Mouse (Mus musculus) left cerebral cortex, adult 8-10 months (tissue): ENCODE data around the gene Iapp. TPM values are rescaled to one million over a fixed set of nuclear protein-coding genes. Genes with fewer than 3 reads are reported as not detected.
A peak's percentile ranks its signal among the peaks of the same experiment; 100 is the strongest.
"Not testable (repeated sequence)": the region's sequence is repeated elsewhere in the genome, so short reads cannot be mapped to it uniquely, and the experiment has no call there.

Experiments
- DNase-seq, 2 experiments: peaks; one replicate each; pipeline ENCODE4 v3.0.0; 2022; ENCODE audit warnings: low spot score in 2 of 2
- total RNA-seq, 4 experiments: library from RNA; stranded (reverse); gene quantifications; 2 replicates each; pipeline ENCODE4 v1.2.4; 2022

Gene Iapp
- total RNA-seq: not detected

- DNase-seq: no peak
These were observed at the start of gene Iapp for GRCm38 (mm10) chr6:142298098-142298497. Gene Iapp (plus strand): TSS chr6:142298423.

GRCm38 (mm10) chr6:142250738-142251307, 47.4 kb upstream of the Iapp start:
- not testable (repeated sequence) for DNase-seq

GRCm38 (mm10) chr6:142275721-142276442, 22.3 kb upstream of the Iapp start:
- DNase-seq: no peak

GRCm38 (mm10) chr6:142289413-142290118, 8.7 kb upstream of the Iapp start:
- no peak for DNase-seq

DNA sequence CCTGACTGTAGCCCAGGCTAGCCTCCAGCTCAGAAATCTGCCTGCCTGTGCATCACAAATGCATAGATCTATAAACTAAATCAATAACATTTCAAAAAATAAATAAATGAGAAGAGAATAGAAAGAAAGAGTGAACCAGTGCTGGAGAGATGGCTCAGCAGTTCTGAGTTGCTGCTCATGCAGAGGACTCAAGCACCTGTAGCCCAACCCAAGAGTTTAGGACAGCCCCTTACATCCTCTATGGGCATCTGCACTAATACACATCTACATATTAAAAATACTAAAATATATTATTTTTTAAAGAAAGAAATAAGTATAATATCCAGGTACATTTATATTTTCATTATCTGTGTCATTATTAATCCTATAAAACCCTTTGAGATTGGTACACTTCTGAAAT, 6.9 kb downstream of the Iapp start:
- DNase-seq: no peak

- no peak for DNase-seq
These were observed 16.1 kb downstream of the Iapp start for GRCm38 (mm10) chr6:142314285-142314684.

DNA sequence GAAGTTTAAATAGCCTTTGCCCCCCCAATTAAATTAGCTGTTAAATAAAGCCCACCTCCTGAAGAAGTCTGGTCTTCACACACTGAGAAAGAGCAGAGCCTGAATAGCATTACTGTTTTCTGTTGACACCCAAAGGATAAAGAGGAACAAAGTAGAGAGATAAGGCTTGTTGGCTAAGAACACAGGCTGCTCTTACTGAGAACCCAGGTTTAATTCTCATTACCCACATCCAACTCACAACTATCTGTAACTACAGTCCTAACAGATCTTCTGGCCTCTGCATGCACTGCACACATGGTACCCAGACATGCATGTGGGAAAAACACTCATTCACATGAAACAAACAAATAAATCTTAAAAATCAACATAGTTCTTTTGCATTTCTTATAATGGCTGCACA, 18.9 kb downstream of the Iapp start:
- DNase-seq: no peak

- DNase-seq: no peak
These were observed 24.7 kb downstream of the Iapp start, which contains the start of gene Slco1a5 for GRCm38 (mm10) chr6:142322881-142323280. Gene Slco1a5 (minus strand): TSS chr6:142322981.

DNA sequence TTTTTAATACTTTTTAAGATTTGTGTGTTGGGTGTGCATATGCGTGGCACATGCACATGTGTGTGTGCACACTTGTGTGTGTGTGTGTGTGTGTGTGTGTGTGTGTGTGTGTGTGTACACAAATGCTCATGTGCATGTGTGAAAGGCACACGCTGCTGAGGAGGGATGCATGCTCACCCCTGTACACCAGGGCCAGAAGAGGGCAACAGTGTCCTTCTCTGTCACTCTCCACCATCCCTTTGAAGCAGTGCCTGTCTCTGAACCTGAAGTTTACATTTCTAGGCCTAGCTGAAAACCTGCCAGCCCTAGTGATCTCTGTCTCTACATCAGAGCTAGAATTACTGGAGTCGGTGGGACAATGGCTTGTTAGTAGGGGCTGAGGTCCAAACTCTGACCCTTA, 28.4 kb downstream of the Iapp start:
- no peak for DNase-seq

- no peak for DNase-seq
These were observed 31.0 kb downstream of the Iapp start for GRCm38 (mm10) chr6:142329201-142329600.

DNA sequence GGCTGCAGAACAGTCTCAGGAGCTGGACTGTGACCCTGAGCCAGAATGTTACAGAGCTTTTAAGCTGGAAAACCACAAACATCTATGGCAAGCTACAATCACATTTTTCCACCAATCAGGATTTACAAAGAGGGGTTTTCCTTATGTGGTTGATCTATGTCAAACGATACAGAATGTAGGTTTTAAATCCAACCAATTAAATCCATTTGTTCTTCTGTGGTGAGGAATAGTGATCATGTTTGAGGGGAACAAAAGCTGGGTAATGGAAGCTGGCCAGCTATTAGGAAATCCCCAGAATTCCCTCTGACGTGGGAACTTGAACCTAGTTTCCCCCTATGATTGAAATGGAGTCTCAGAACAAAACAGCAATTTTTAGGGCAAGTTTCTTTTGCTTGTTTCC, 40.7 kb downstream of the Iapp start:
- DNase-seq: no peak

DNA sequence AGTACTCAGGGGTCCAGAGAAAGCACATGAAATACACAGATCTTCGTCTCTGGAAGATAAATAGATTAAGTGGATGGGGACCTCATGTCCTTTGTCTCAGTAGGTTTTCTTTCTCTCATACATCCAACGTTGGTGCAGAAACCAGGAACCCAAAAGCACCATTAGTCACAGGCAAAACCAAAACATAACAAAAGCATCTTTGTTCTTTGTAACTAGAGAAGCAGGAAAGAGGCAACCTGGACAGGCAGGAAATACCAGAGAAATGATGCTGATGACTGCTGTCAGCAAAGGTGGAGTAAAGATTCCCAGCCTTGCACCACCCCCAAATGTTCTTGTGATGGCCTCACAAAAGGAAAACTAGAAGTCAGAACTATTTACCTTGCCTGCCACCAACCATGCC, 41.4 kb downstream of the Iapp start:
- no peak for DNase-seq

- no peak for DNase-seq
These were observed 45.3 kb downstream of the Iapp start for GRCm38 (mm10) chr6:142343561-142343960.

- peak; percentile 77 to 88 for DNase-seq
These were observed 47.3 kb downstream of the Iapp start, which contains the start of gene Pyroxd1 for GRCm38 (mm10) chr6:142345440-142346038. Gene Pyroxd1 (plus strand): TSS chr6:142345654.

DNA sequence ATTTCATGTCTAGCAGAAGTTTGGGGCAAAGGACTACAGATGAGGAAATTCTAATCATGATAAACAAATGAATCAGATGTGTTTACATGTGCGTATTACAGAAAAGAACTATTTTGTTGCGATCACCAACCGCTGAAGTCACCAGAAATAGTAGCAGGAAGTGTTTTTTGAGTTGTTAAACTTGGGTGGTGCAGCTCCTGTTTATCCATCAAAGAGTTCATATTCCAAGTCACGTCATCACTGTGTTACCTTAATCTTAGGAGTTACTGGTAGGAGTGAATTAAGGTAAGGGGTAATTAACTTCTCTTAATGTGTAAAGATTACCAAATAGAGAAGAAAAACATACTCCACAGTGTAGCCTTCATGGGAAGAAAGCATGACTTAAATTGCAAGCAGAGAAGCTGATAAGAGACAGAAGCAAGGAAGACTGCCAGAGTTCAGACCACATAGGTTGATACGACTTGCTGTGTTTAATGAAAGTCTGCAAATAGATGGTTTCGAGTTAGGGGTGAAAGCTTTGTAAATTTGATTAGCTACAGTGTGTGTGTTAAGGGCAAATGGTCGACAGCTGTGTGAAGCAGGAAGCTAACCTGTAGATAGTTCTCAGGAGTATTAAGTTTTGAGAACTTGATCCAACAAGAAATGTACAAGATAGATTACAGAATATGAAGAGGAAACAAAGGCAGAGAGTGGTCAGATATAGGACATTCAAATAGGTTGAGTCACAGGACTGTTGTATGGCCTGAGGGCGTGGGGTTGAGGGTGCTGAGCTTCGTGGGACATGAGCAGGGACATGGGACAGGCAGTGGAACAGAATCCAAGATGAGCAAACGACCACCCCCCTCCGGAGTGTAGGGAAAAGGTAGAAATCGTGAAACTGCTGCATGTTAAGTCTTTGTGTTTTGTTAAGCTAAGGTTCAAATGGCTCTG, 48.2 kb downstream of the Iapp start:
- DNase-seq: no peak

DNA sequence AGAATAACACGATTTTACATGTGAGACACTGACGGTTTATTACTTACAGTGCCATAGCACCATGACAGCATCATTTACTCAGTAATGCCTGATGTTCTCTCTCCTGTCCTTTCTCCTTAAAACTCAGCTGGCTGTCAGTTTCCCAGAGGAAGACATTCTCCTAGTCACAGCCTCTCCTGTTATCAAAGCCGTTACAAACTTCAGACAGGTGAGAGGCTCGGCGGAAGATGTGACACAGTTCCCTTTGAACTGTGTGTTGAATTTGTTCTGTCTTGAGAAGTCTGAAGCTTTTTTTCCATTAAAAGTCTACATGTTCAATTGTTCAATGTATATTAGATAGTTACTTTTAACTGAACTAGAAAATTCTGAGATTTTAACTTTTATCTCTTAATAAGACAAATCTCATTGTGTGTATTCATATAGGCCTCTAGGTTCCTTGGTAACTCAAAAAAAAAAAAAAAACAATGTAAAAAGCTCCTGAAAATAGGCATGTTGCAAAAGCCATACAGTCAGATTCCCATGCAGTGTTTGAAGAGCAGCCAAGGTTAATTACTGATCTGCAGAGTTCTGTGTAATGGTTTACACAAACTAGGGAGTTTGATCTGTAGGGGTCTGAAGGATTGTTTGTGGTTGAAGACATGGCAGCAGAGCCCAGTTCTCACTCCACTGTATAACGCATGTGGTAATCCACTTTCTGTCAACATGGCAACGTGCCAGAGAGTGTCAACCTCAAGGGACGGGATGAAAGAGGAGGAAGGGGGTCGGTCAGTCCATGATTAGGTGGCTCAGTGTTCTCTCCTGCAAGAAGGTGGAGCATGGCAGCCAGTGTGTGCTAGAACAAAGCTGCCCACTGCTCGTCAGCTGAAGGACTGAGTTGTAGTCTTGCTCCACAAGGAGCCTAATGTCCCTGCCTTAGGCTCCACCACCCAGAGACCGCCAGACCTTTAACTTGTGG, 49.5 kb downstream of the Iapp start:
- DNase-seq: no peak

DNA sequence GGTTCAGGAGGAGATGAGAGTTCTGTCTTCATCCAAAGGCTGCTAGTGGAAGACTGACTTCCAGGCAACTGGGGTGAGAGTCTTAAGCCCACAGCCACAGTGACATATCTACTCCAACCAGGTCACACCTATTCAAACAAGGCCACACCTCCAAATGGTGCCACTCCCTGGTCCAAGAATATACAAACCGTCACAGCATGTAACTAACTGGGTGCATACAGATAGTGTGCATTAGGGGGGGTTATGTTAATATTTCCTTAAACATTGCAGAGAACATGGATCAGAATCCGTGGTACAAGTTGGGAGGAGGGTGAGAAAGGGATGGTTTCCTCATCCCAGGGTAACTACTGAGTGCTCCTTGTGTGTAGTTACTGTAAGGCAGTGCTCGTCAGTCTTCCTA, 53.9 kb downstream of the Iapp start:
- not testable (repeated sequence) for DNase-seq
